Mouse (Mus musculus) megakaryocyte, adult 5-6 weeks (primary cell): ENCODE measurements at regions not wholly inside any gene's neighbourhood (a gene's known extent, or its start where the extent isn't known, plus 50 kb on each side); places are given as distances from the start of the nearest gene placed in this dataset.

ENCODE experiments used
- ATAC-seq: 2 replicates; pipeline ENCODE4 v1.8.0; 2016; ENCODE audit warnings: mild to moderate bottlenecking, inconsistent platforms; ENCODE audit not compliant: poor library complexity, severe bottlenecking

DNA sequence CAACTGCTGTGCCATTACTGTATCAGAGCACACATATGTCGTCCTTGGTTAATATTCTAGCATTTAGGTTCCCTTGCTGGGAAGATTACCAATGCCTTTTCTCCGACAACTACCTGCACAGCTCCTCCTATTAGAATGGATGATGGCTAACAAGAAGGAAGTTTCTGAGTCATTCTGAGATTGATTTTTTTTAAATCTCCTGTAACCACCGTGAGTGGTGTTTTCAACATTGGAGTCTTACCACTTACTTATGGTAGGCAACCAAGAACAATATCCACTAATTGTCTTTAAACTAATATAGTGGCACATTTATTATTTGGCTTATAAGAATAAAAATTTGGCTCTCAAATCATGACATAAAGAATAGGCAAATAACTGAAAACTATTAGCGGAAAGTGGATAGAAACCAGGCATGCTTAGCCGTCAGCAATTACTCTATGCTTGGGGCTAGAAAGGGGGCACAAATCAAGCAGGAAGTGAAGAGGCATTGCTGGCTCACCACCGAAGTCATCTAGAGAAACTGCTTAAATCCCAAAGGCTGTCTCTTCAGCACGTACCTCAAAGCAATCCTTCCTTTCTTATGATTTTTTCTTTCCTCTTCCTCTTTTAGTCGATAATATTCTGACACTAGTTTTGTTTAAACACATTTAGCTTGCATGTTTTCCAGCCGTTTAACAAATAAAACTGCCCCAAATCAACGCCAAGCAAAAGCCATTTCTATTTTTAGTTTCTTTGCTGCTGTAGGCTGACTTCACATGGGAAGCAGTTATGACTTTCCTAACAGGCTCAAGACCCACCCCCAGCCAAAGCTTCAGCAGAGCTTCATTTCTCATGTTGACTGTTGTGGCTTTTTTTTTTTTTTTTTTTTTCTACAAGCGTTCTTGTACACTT is 484.8 kb upstream of the Gm7489 start:
- peak; percentile 95 for ATAC-seq

DNA sequence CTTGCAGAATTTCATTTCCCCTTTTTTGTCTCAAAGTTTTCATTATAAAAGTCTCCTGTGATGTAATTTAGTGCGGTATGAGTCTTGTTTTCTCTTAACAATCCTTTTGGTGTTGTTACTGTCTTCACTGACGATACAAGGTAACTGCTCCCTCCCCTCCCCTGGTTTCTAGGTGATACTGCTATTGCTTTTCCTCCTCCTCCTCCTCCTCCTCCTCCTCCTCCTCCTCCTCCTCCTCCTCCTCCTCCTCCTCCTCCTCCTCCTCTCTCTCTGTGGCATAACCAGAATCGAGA is 484.2 kb upstream of the Gm7489 start:
- ATAC-seq, result no peak
